Mouse (Mus musculus) embryonic facial prominence, embryonic 13.5 days (tissue): ENCODE results near the gene Timp3. TPM values are rescaled to one million over a fixed set of nuclear protein-coding genes. Genes with fewer than 3 reads are reported as not detected.

Experiments
- ATAC-seq: fragments of 200-750 bp; cut with Nextera tagmentation; 2 replicates; pipeline ENCODE4 v1.8.0; 2017; ENCODE audit warnings: low read depth; ENCODE audit not compliant: insufficient number of reproducible peaks, insufficient read depth, low FRiP score, low TSS enrichment
- H3K27ac ChIP-seq: fragments of 300-500 bp; sonication (generic); 2 replicates; pipeline ENCODE4 v1.5.1; 2015; ENCODE audit warnings: moderate library complexity, mild to moderate bottlenecking, inconsistent platforms
- H3K27me3 ChIP-seq: fragments of 300-500 bp; sonication (generic); 2 replicates; pipeline ENCODE4 v1.6.1; 2015; ENCODE audit warnings: mild to moderate bottlenecking, inconsistent platforms
- H3K36me3 ChIP-seq: fragments of 300-500 bp; sonication (generic); 2 replicates; pipeline ENCODE4 v1.6.1; 2015; ENCODE audit warnings: mild to moderate bottlenecking, inconsistent platforms
- H3K4me1 ChIP-seq: fragments of 300-500 bp; sonication (generic); 2 replicates; pipeline ENCODE4 v1.6.1; 2015; ENCODE audit warnings: inconsistent platforms
- H3K4me2 ChIP-seq: fragments of 300-500 bp; sonication (generic); 2 replicates; pipeline ENCODE4 v1.6.1; 2015; ENCODE audit warnings: moderate library complexity, mild to moderate bottlenecking, inconsistent platforms
- H3K4me3 ChIP-seq: fragments of 300-500 bp; sonication (generic); 2 replicates; pipeline ENCODE4 v1.5.1; 2015; ENCODE audit warnings: mild to moderate bottlenecking, inconsistent platforms
- H3K9ac ChIP-seq: fragments of 300-500 bp; sonication (generic); 2 replicates; pipeline ENCODE4 v1.6.1; 2015; ENCODE audit warnings: mild to moderate bottlenecking, inconsistent platforms
- H3K9me3 ChIP-seq: fragments of 300-500 bp; sonication (generic); 2 replicates; pipeline ENCODE4 v1.6.1; 2016; ENCODE audit warnings: inconsistent platforms
- WGBS: fragments of 180-500 bp; shearing (Covaris S2); methylation state at CpG from one replicate; pipeline ENCODE4 v1.1.7; 2015; ENCODE audit warnings: mixed read lengths; 5-methylcytosine and 5-hydroxymethylcytosine counted together
- polyA plus RNA-seq: library from polyadenylated mRNA; unstranded; fragments of >200 nt; fragmentation: Nextera tagmentation; extraction: Ambion mirVana; gene quantifications from 2 replicates; pipeline ENCODE4 v1.2.1, GENCODE M21; 2015

Gene Timp3
- polyA plus RNA-seq, 1 experiment from 2014 or later: 62.7 TPM

- WGBS: 76% methylated on average over 7 of the region's 7 CpGs
- no peak overlapping the region for H3K27ac ChIP-seq
- no peaks in the 10 kb centered on the region for H3K27me3 ChIP-seq
- no peaks in the 10 kb centered on the region for H3K9me3 ChIP-seq
- no peak for ATAC-seq
- H3K36me3 ChIP-seq: peaks cover 3% of the 10 kb centered on the region; the same call in 1 of the 2 replicates
- no peak overlapping the region for H3K4me3 ChIP-seq
- H3K9ac ChIP-seq: no peak overlapping the region
- no peak overlapping the region for H3K4me2 ChIP-seq
- peaks cover 28% of the 10 kb centered on the region for H3K4me1 ChIP-seq
Observed at GRCm38 (mm10) chr10:86317633-86318032, 17.5 kb downstream of the Timp3 start.

GRCm38 (mm10) chr10:86318552-86319140 lies 18.5 kb downstream of the Timp3 start:
- Histone ChIP-seq H3K9ac (no peak overlapping the region), H3K36me3 (peaks cover 3% of the 10 kb centered on the region; the same call in 1 of the 2 replicates), H3K4me3 (no peak overlapping the region), H3K4me1 (peaks cover 28% of the 10 kb centered on the region), H3K27ac (no peak overlapping the region), H3K4me2 (no peak overlapping the region), H3K9me3 (no peaks in the 10 kb centered on the region), H3K27me3 (no peaks in the 10 kb centered on the region)
- no peak for ATAC-seq
- 79% methylated on average over 5 of the region's 5 CpGs for WGBS

- ATAC-seq: no peak
- Histone ChIP-seq H3K4me1 (peaks cover 28% of the 10 kb centered on the region), H3K27ac (no peak overlapping the region), H3K4me3 (no peak overlapping the region), H3K9ac (no peak overlapping the region), H3K9me3 (no peaks in the 10 kb centered on the region), H3K36me3 (peaks cover 3% of the 10 kb centered on the region; the same call in 1 of the 2 replicates), H3K4me2 (no peak overlapping the region), H3K27me3 (no peaks in the 10 kb centered on the region)
- 38% methylated on average over 3 of the region's 3 CpGs for WGBS
Observed at GRCm38 (mm10) chr10:86319526-86319925, 19.4 kb downstream of the Timp3 start.

DNA sequence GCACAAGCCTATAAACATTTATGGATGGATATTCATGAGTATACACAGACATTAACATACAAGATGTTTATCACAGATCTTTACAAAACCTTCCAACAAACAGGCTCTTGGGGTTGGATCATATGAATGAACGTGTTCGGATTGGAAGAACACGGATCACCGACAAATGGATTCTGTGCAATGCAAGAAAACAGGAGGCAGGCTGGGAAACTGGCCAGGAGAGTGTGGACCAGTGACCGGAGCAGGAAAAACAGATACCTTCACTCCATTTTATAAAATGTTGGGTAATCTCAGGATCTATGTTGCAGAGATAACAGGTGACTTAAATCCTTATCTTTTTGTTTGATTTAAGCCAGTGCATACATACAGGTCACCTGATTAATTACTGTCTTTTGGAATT lies 20.0 kb downstream of the Timp3 start:
- Histone ChIP-seq H3K9me3 (no peaks in the 10 kb centered on the region), H3K27me3 (no peaks in the 10 kb centered on the region), H3K4me2 (no peak overlapping the region), H3K4me3 (no peak overlapping the region), H3K27ac (no peak overlapping the region), H3K4me1 (peaks cover 24% of the 10 kb centered on the region), H3K9ac (no peak overlapping the region), H3K36me3 (peaks cover 3% of the 10 kb centered on the region; the same call in 1 of the 2 replicates)
- 86% methylated on average over 5 of the region's 5 CpGs for WGBS
- ATAC-seq: no peak

DNA sequence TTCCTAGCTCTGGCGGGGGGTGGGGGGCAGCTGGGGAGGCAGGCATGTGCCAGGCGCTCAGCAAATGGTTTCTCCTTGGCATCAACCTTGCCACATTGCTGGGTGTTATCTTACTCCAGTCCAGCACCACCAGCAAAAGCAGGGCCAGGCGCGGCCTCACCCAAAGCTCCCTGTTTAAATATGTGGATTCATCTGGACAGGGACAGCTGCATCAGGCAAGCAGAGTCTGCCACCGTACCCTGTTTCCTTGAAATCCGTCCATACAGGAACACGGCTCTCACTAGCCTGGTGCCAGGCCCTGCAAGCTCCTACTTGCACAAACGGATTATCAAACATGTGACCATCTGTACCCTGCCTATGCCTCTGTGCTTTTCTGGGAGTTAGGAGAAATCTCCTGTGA lies 21.0 kb downstream of the Timp3 start:
- no peaks in the 10 kb centered on the region for H3K27me3 ChIP-seq
- H3K9me3 ChIP-seq: no peaks in the 10 kb centered on the region
- 0 out of 2 replicates have a peak overlapping the region, but pooled peaks have one; percentile 16 for H3K9ac ChIP-seq
- WGBS: 76% methylated on average over 8 of the region's 8 CpGs
- H3K27ac ChIP-seq: no peak overlapping the region
- H3K4me3 ChIP-seq: no peak overlapping the region
- H3K4me1 ChIP-seq: peaks cover 17% of the 10 kb centered on the region
- no peak overlapping the region for H3K4me2 ChIP-seq
- ATAC-seq: no peak
- peaks cover 3% of the 10 kb centered on the region; the same call in 1 of the 2 replicates for H3K36me3 ChIP-seq

DNA sequence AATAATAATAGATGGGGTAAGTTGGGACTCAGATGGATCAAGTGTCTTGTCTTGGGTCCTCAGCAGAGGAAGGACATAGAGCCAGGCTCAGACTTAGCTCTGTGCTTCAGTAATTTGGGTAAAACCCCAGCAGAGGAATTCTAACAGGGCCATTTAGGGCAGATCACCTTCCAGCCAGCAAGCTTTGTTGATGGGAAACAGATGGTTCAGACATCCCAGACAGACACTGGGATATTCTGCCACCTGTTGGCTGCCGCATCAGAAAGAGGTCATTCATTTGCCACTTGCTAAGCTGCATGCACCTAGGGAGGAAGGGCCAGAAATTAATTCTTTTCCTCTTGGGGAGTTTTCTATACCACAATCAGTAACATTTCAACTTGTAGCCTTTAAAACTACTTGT lies 21.8 kb downstream of the Timp3 start:
- no peak for ATAC-seq
- no peak overlapping the region for H3K4me3 ChIP-seq
- peaks cover 6% of the 10 kb centered on the region; the same call in 1 of the 2 replicates for H3K36me3 ChIP-seq
- no peaks in the 10 kb centered on the region for H3K9me3 ChIP-seq
- no peak overlapping the region for H3K9ac ChIP-seq
- H3K4me1 ChIP-seq: peaks cover 17% of the 10 kb centered on the region
- H3K4me2 ChIP-seq: no peak overlapping the region
- WGBS: 23% methylated on average over 1 of the region's 1 CpGs
- H3K27ac ChIP-seq: no peak overlapping the region
- H3K27me3 ChIP-seq: no peaks in the 10 kb centered on the region

DNA sequence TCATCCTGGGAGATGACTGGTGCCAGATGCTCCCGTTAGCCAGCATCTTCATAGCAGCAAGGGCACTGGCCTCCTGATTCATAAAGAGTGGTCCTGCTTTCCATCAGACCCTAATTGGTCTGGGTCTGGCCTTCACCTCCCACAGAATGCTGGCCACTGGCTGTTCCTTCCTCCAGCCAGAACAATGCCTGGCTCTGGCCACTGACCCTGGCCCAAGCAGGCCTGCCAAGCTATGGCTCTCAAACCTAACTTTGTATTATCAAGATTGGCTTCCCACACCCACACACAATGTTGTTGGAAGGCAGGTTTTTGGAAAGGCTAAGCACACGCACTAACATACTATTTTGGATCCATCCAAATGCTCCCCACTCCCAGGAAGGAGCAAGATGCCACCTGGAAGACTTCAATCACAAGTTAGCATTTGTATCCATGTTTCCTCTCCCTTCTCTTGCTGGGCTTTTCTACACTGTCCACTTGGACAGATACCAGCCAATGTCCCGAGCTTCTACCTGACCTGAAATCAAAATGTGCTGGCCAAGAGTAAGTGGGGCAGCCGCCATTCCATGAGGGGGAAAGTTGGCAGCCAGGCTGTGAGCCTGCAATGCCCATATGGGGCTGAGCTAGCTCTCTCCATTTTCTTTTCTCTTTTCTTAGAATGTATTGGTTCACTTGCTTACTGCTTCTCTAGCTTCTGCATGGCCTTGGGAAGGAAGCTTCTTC lies 23.3 kb downstream of the Timp3 start:
- H3K27ac ChIP-seq: no peak overlapping the region
- peaks cover 9% of the 10 kb centered on the region; the same call in 1 of the 2 replicates for H3K36me3 ChIP-seq
- no peak overlapping the region for H3K4me2 ChIP-seq
- no peaks in the 10 kb centered on the region for H3K9me3 ChIP-seq
- H3K4me1 ChIP-seq: peaks cover 20% of the 10 kb centered on the region
- no peaks in the 10 kb centered on the region for H3K27me3 ChIP-seq
- H3K9ac ChIP-seq: no peak overlapping the region
- WGBS: 76% methylated on average over 4 of the region's 4 CpGs
- no peak overlapping the region for H3K4me3 ChIP-seq
- no peak for ATAC-seq

GRCm38 (mm10) chr10:86325272-86325671 lies 25.1 kb downstream of the Timp3 start:
- Histone ChIP-seq H3K36me3 (peaks cover 9% of the 10 kb centered on the region; the same call in 1 of the 2 replicates), H3K27ac (no peak overlapping the region), H3K4me2 (no peak overlapping the region), H3K4me3 (no peak overlapping the region), H3K9me3 (no peaks in the 10 kb centered on the region), H3K4me1 (peaks cover 37% of the 10 kb centered on the region), H3K9ac (no peak overlapping the region), H3K27me3 (no peaks in the 10 kb centered on the region)
- WGBS: 12% methylated on average over 6 of the region's 6 CpGs
- ATAC-seq: no peak

GRCm38 (mm10) chr10:86328143-86328542 lies 28.0 kb downstream of the Timp3 start:
- 0 out of 2 replicates have a peak, but pooled peaks cover 6% of the 10 kb centered on the region for H3K36me3 ChIP-seq
- H3K27ac ChIP-seq: no peak overlapping the region
- H3K4me2 ChIP-seq: no peak overlapping the region
- no peaks in the 10 kb centered on the region for H3K9me3 ChIP-seq
- H3K9ac ChIP-seq: no peak overlapping the region
- H3K27me3 ChIP-seq: no peaks in the 10 kb centered on the region
- 50% methylated on average over 4 of the region's 4 CpGs for WGBS
- H3K4me3 ChIP-seq: no peak overlapping the region
- H3K4me1 ChIP-seq: peaks cover 52% of the 10 kb centered on the region
- ATAC-seq: no peak

GRCm38 (mm10) chr10:86328691-86329090 lies 28.5 kb downstream of the Timp3 start:
- Histone ChIP-seq H3K9ac (no peak overlapping the region), H3K36me3 (0 out of 2 replicates have a peak, but pooled peaks cover 6% of the 10 kb centered on the region), H3K9me3 (no peaks in the 10 kb centered on the region), H3K27ac (no peak overlapping the region), H3K4me3 (no peak overlapping the region), H3K27me3 (no peaks in the 10 kb centered on the region), H3K4me1 (peaks cover 53% of the 10 kb centered on the region), H3K4me2 (no peak overlapping the region)
- ATAC-seq: no peak
- WGBS: 70% methylated on average over 2 of the region's 2 CpGs

- WGBS: 89% methylated on average over 8 of the region's 8 CpGs
- Histone ChIP-seq H3K27me3 (no peaks in the 10 kb centered on the region), H3K4me3 (no peak overlapping the region), H3K9me3 (no peaks in the 10 kb centered on the region), H3K9ac (no peak overlapping the region), H3K36me3 (0 out of 2 replicates have a peak, but pooled peaks cover 6% of the 10 kb centered on the region), H3K4me2 (no peak overlapping the region), H3K4me1 (peaks cover 57% of the 10 kb centered on the region), H3K27ac (no peak overlapping the region)
- 0 out of 2 replicates have a peak, but pooled peaks have one; percentile 12 for ATAC-seq
Observed at GRCm38 (mm10) chr10:86329241-86329882, 29.2 kb downstream of the Timp3 start.
